Mouse (Mus musculus): ENCODE results near the gene Gm49450.

- no peak for TF ChIP-seq CTCF (IDR thresholded peaks at IDR 0.05; ENCODE audit: low read depth)
- no peak for TF ChIP-seq EP300 (optimal IDR thresholded peaks at IDR 0.05)
Observed at GRCm38 (mm10) chr15:98958901-98959420, 5.6 kb upstream of the Gm49450 start.
